Mouse (Mus musculus): ENCODE measurements around the gene Ly6g6c.

GRCm38 (mm10) chr17:35064378-35064877, 760 bp upstream of the Ly6g6c start:
- no peak for TF ChIP-seq POLR2A (IDR thresholded peaks at IDR 0.05; ENCODE audit: insufficient read length, low read depth)
- no peak for TF ChIP-seq MYOD1 (IDR thresholded peaks at IDR 0.05; ENCODE audit: control insufficient read depth in 1 of 3, insufficient read length in 2 of 3, low read depth in 2 of 3)

Data from myocyte (in vitro differentiated cells).